Mouse (Mus musculus) midbrain, embryonic 12.5 days (tissue): Measurements from ENCODE around the gene Slc16a13. TPM values are rescaled to one million over a fixed set of nuclear protein-coding genes. Genes with fewer than 3 reads are reported as not detected.
A peak's percentile ranks its signal among the peaks of the same experiment; 100 is the strongest.

ENCODE experiments used
- ATAC-seq: fragments of 200-750 bp; cut with Nextera tagmentation; 2 replicates; pipeline ENCODE4 v1.8.0; 2017; ENCODE audit warnings: low read depth, moderate TSS enrichment, moderate library complexity; ENCODE audit not compliant: low FRiP score
- H3K27ac ChIP-seq: fragments of 300-500 bp; sonication (generic); replicated peaks from 2 replicates; pipeline ENCODE4 v1.5.1; 2016; ENCODE audit warnings: mild to moderate bottlenecking
- H3K27me3 ChIP-seq: fragments of 300-500 bp; sonication (generic); 2 replicates; pipeline ENCODE4 v1.6.1; 2016; ENCODE audit warnings: mild to moderate bottlenecking
- H3K36me3 ChIP-seq: fragments of 300-500 bp; sonication (generic); 2 replicates; pipeline ENCODE4 v1.6.1; 2016
- H3K4me1 ChIP-seq: fragments of 300-500 bp; sonication (generic); 2 replicates; pipeline ENCODE4 v1.6.1; 2016
- H3K4me2 ChIP-seq: fragments of 300-500 bp; sonication (generic); replicated peaks from 2 replicates; pipeline ENCODE4 v1.6.1; 2016; ENCODE audit warnings: mild to moderate bottlenecking, moderate library complexity
- H3K4me3 ChIP-seq: fragments of 300-500 bp; sonication (generic); 2 replicates; pipeline ENCODE4 v1.5.1; 2016; ENCODE audit warnings: mild to moderate bottlenecking
- H3K9ac ChIP-seq: fragments of 300-500 bp; sonication (generic); replicated peaks from 2 replicates; pipeline ENCODE4 v1.6.1; 2016; ENCODE audit warnings: mild to moderate bottlenecking, moderate library complexity
- H3K9me3 ChIP-seq: fragments of 300-500 bp; sonication (generic); 2 replicates; pipeline ENCODE4 v1.6.1; 2016; ENCODE audit warnings: mild to moderate bottlenecking
- WGBS: fragments of 180-500 bp; shearing (Covaris S2); methylation state at CpG from one replicate; pipeline ENCODE4 v1.1.7; 2016; 5-methylcytosine and 5-hydroxymethylcytosine counted together
- polyA plus RNA-seq: library from polyadenylated mRNA; unstranded; fragments of >200 nt; fragmentation: Nextera tagmentation; extraction: Ambion mirVana; gene quantifications from 2 replicates; pipeline ENCODE4 v1.2.1, GENCODE M21; 2016

Gene Slc16a13
- polyA plus RNA-seq, 1 experiment from 2014 or later, result 19.5 TPM

DNA sequence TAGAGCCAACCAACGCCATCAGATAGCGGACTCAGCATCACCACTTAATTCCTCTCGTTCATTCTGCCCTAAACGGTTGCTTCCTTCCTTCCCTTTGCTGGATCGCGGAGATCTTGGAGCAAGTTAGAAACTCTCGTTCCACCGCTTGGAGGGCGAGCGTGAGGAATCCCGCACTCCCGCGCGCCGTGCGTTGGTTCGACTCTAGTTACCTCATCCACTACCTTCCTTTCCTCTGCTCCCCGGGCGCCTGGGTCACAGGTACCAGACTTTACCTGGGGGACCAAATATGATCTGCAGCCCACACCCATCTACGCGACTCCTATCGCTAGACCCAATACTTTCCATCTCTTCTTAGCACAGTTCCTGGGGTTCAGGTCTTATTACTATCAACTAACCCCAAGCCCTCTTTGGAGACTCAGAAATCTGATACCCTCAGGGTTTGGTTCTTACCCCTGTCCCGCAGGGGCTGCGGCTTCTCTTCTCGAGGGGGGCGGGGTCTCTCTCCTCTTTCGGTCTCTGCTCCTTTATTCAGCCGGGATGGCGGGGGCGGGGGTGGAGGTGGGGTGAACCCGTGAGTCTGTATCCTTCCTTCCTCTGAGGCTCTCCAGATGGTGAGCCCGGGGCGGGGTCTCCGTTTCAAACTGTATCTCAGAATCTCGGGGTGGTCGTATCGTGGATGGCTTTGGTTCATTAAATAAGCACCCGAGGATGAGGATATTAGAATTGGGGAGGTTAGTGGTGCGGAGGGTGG lies 8.6 kb upstream of the Slc16a13 start, which contains the start of gene Bcl6b:
Gene Bcl6b (minus strand): TSS at position 539 of the 751 bp plus-strand sequence.
- Histone ChIP-seq H3K27me3 (peaks cover 71% of the 10 kb centered on the region), H3K9me3 (no peaks in the 10 kb centered on the region), H3K9ac (no peak within 1 kb of the TSS; the same call in 1 of the 2 replicates), H3K4me1 (peaks cover 38% of the 10 kb centered on the region), H3K4me2 (peak within 1 kb of the TSS; percentile 44), H3K36me3 (peaks cover 1% of the 10 kb centered on the region; the same call in 1 of the 2 replicates), H3K27ac (0 out of 2 replicates have a peak within 1 kb of the TSS, but pooled peaks have one; percentile 25), H3K4me3 (peak within 1 kb of the TSS; percentile 25)
- 2% methylated on average over 39 of the region's 39 CpGs for WGBS
- no peak for ATAC-seq

DNA sequence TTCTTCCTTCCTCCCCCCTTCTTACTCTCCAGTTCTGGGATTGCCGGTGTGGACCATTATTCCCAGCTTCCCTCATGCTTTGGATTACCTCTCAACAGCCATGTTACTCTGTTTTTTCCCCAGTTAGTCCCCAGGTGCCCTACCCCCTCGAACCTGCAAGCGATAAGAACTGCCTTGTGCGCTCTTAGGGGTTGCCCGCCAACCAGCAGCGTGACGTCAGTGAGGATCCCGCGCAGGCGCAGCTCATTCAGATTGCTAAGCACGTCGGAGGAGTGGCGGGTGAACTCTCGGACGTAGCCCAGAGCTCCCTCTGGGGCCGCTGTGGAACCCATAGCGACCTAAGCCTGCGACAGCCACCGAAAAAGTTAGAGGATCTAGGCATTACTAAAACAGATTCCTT lies 8.0 kb upstream of the Slc16a13 start:
- H3K9ac ChIP-seq, result no peak overlapping the region; the same call in 1 of the 2 replicates
- under 1% methylated on average over 19 of the region's 19 CpGs for WGBS

DNA sequence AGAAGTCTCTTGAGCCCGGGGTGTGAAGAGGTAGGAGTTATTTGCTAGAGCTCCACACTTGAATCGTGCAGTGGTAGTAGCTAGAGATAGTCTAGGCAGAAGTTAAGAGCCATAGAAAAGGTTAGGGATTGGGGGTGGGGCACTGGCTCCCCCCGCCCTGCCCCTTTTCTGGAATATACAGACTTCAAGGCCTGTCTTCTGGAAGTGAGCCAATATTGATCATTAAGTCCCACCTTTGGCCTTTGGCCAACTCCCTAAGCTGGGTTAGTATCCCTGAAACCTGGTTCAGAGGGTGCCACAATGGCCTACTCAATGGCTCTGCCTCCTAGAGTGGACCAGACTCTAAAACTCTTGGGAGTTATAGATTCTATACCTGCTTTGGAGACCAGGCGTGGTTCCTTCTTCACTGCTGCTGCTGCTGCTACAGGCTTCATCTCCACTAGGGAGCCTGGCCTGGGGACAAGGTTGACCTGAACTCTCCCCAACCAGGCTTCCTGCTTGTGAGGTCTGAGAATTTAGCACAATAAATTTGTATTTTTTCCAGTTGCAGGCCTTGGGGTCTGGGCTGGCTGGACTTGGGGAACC lies 6.9 kb upstream of the Slc16a13 start:
- Histone ChIP-seq H3K4me1 (peaks cover 33% of the 10 kb centered on the region), H3K4me3 (no peak overlapping the region), H3K27me3 (peaks cover 82% of the 10 kb centered on the region), H3K9me3 (no peaks in the 10 kb centered on the region), H3K9ac (no peak overlapping the region; the same call in 1 of the 2 replicates), H3K4me2 (peak overlapping the region; percentile 44; the same call in 1 of the 2 replicates), H3K36me3 (no peaks in the 10 kb centered on the region), H3K27ac (no peak overlapping the region)
- 91% methylated on average over 4 of the region's 4 CpGs for WGBS
- ATAC-seq, result no peak

More for the DNA sequence above, 8.0 kb upstream of the Slc16a13 start:
- peaks cover 77% of the 10 kb centered on the region for H3K27me3 ChIP-seq
- H3K4me3 ChIP-seq, result peak overlapping the region; percentile 25
- no peaks in the 10 kb centered on the region for H3K9me3 ChIP-seq
- peaks cover 38% of the 10 kb centered on the region for H3K4me1 ChIP-seq
- no peaks in the 10 kb centered on the region for H3K36me3 ChIP-seq
- no peak overlapping the region for H3K27ac ChIP-seq
- ATAC-seq, result peak; percentile 61; the same call in 1 of the 2 replicates
- H3K4me2 ChIP-seq, result peak overlapping the region; percentile 44

- H3K4me1 ChIP-seq, result peaks cover 32% of the 10 kb centered on the region
- WGBS, result 39% methylated on average over 5 of the region's 5 CpGs
Measured at GRCm38 (mm10) chr11:70227126-70227525, 6.3 kb upstream of the Slc16a13 start.

GRCm38 (mm10) chr11:70226602-70226890 lies 5.7 kb upstream of the Slc16a13 start:
- Histone ChIP-seq H3K4me3 (peak overlapping the region; percentile 14; the same call in 1 of the 2 replicates), H3K27ac (no peak overlapping the region), H3K4me1 (peaks cover 38% of the 10 kb centered on the region), H3K9me3 (no peaks in the 10 kb centered on the region), H3K9ac (0 out of 2 replicates have a peak overlapping the region, but pooled peaks have one; percentile 4), H3K27me3 (peaks cover 81% of the 10 kb centered on the region), H3K4me2 (peak overlapping the region; percentile 37), H3K36me3 (no peaks in the 10 kb centered on the region)
- WGBS, result 6% methylated on average over 18 of the region's 18 CpGs
- no peak for ATAC-seq

More at GRCm38 (mm10) chr11:70227126-70227525, 6.3 kb upstream of the Slc16a13 start:
- Histone ChIP-seq H3K9me3 (no peaks in the 10 kb centered on the region), H3K27ac (no peak overlapping the region), H3K27me3 (peaks cover 82% of the 10 kb centered on the region), H3K4me3 (0 out of 2 replicates have a peak overlapping the region, but pooled peaks have one; percentile 14), H3K9ac (no peak overlapping the region), H3K4me2 (peak overlapping the region; percentile 37; the same call in 1 of the 2 replicates), H3K36me3 (no peaks in the 10 kb centered on the region)
- ATAC-seq, result no peak

DNA sequence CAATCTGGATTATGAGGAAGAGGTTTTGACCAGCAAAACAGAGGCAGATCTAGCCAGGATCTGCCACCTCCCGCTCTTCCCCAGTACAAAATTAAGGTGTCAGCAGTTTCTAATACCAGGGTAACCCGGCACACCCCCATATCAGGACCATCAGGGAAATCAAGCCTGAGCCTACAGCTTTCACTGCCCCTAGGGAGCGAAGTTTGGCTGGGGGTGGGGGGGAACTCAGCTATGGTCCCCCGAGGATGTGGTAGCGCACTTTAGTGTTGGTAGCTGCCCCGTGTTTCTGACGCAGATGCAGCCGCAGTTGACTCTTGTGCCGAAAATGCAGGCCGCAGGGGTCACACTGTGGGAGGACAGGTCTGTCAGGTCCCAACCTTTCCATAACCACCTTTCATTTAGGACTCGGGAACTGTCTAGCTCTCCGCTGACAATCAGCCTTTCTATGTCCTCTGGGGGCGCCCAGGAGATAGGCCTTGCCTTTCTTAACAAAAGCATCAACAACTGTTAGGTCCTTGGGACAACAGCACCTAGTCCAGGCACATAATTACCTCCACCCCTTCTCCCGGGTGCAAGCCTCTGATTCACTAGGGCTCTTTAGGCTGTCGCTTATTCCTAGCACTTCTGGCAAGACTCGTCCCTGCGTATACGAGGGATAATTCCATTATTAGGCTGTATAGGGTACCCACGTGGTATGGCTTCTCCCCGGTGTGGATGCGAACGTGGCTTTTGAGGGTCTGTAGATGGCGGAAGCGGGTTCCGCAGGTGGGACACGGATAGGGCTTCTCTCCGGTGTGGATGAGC lies 5.1 kb upstream of the Slc16a13 start:
- H3K9me3 ChIP-seq, result no peaks in the 10 kb centered on the region
- no peak for ATAC-seq
- H3K27me3 ChIP-seq, result peaks cover 77% of the 10 kb centered on the region
- H3K4me1 ChIP-seq, result peaks cover 41% of the 10 kb centered on the region
- 20% methylated on average over 27 of the region's 27 CpGs for WGBS
- H3K9ac ChIP-seq, result 0 out of 2 replicates have a peak overlapping the region, but pooled peaks have one; percentile 4
- H3K4me3 ChIP-seq, result peak overlapping the region; percentile 14; the same call in 1 of the 2 replicates
- no peaks in the 10 kb centered on the region for H3K36me3 ChIP-seq
- peak overlapping the region; percentile 37 for H3K4me2 ChIP-seq
- H3K27ac ChIP-seq, result no peak overlapping the region

- 91% methylated on average over 9 of the region's 9 CpGs for WGBS
Measured at GRCm38 (mm10) chr11:70223724-70224123, 2.9 kb upstream of the Slc16a13 start.

GRCm38 (mm10) chr11:70221603-70222500 lies 988 bp upstream of the Slc16a13 start:
- peak overlapping the region; percentile 61 for H3K4me3 ChIP-seq
- no peak for ATAC-seq
- peak overlapping the region; percentile 77 for H3K9ac ChIP-seq
- WGBS, result 10% methylated on average over 14 of the region's 14 CpGs
- H3K27me3 ChIP-seq, result peaks cover 55% of the 10 kb centered on the region
- H3K9me3 ChIP-seq, result no peaks in the 10 kb centered on the region
- peak overlapping the region; percentile 88 for H3K4me2 ChIP-seq
- H3K36me3 ChIP-seq, result peaks cover 12% of the 10 kb centered on the region
- H3K27ac ChIP-seq, result peak overlapping the region; percentile 90
- peaks cover 41% of the 10 kb centered on the region for H3K4me1 ChIP-seq

More at GRCm38 (mm10) chr11:70223724-70224123, 2.9 kb upstream of the Slc16a13 start:
- H3K27me3 ChIP-seq, result peaks cover 57% of the 10 kb centered on the region
- no peak overlapping the region for H3K9ac ChIP-seq
- peaks cover 44% of the 10 kb centered on the region for H3K4me1 ChIP-seq
- no peak overlapping the region for H3K4me2 ChIP-seq
- H3K27ac ChIP-seq, result no peak overlapping the region
- ATAC-seq, result no peak
- H3K36me3 ChIP-seq, result no peaks in the 10 kb centered on the region
- no peak overlapping the region for H3K4me3 ChIP-seq
- H3K9me3 ChIP-seq, result no peaks in the 10 kb centered on the region

- ATAC-seq, result no peak
- peaks cover 33% of the 10 kb centered on the region for H3K4me1 ChIP-seq
- no peaks in the 10 kb centered on the region for H3K9me3 ChIP-seq
- peak overlapping the region; percentile 90 for H3K27ac ChIP-seq
- peaks cover 55% of the 10 kb centered on the region for H3K27me3 ChIP-seq
- peak overlapping the region; percentile 61 for H3K4me3 ChIP-seq
- peak overlapping the region; percentile 88 for H3K4me2 ChIP-seq
- H3K9ac ChIP-seq, result peak overlapping the region; percentile 77
- peaks cover 16% of the 10 kb centered on the region for H3K36me3 ChIP-seq
- WGBS, result under 1% methylated on average over 24 of the region's 24 CpGs
Measured at GRCm38 (mm10) chr11:70220323-70220722, 541 bp downstream of the Slc16a13 start.

GRCm38 (mm10) chr11:70219873-70220272 lies 991 bp downstream of the Slc16a13 start:
- Histone ChIP-seq H3K4me1 (peaks cover 36% of the 10 kb centered on the region), H3K9ac (peak overlapping the region; percentile 77), H3K27ac (peak overlapping the region; percentile 90; the same call in 1 of the 2 replicates), H3K9me3 (no peaks in the 10 kb centered on the region), H3K27me3 (peaks cover 55% of the 10 kb centered on the region), H3K36me3 (peaks cover 16% of the 10 kb centered on the region), H3K4me2 (peak overlapping the region; percentile 88), H3K4me3 (peak overlapping the region; percentile 61)
- ATAC-seq, result no peak
- 56% methylated on average over 7 of the region's 7 CpGs for WGBS
